Mouse (Mus musculus) intestine, postnatal 0 days (tissue): ENCODE data around the gene Ubap2l. TPM values are rescaled to one million over a fixed set of nuclear protein-coding genes. Genes with fewer than 3 reads are reported as not detected.

Experiments
- ATAC-seq: fragments of 200-750 bp; cut with Nextera tagmentation; 2 replicates; pipeline ENCODE4 v1.8.0; 2017; ENCODE audit warnings: mild to moderate bottlenecking, moderate TSS enrichment, moderate library complexity
- H3K27ac ChIP-seq: fragments of 300-500 bp; sonication (generic); 2 replicates; pipeline ENCODE4 v1.5.1; 2014; ENCODE audit warnings: mild to moderate bottlenecking, low read depth, low read length, moderate library complexity
- H3K27me3 ChIP-seq: fragments of 300-500 bp; sonication (generic); replicated peaks from 2 replicates; pipeline ENCODE4 v1.6.1; 2014; ENCODE audit warnings: low read length, mixed read lengths; ENCODE audit not compliant: control insufficient read depth, insufficient read depth
- H3K36me3 ChIP-seq: fragments of 300-500 bp; sonication (generic); 2 replicates; pipeline ENCODE4 v1.6.1; 2014; ENCODE audit warnings: mild to moderate bottlenecking, moderate library complexity; ENCODE audit not compliant: control insufficient read depth, insufficient read depth
- H3K4me1 ChIP-seq: fragments of 300-500 bp; sonication (generic); replicated peaks from 2 replicates; pipeline ENCODE4 v1.6.1; 2014; ENCODE audit warnings: antibody characterized with exemption, low read length, mixed read lengths; ENCODE audit not compliant: control insufficient read depth, insufficient read depth
- H3K4me2 ChIP-seq: fragments of 300-500 bp; sonication (generic); replicated peaks from 2 replicates; pipeline ENCODE4 v1.6.1; 2014; ENCODE audit warnings: low read depth, mild to moderate bottlenecking, moderate library complexity
- H3K4me3 ChIP-seq: fragments of 300-500 bp; sonication (generic); 2 replicates; pipeline ENCODE4 v1.5.1; 2014; ENCODE audit warnings: low read depth, low read length
- H3K9ac ChIP-seq: fragments of 300-500 bp; sonication (generic); 2 replicates; pipeline ENCODE4 v1.6.1; 2014; ENCODE audit warnings: mild to moderate bottlenecking, low read depth, low read length
- H3K9me3 ChIP-seq: fragments of 300-500 bp; sonication (generic); 2 replicates; pipeline ENCODE4 v1.6.1; 2016; ENCODE audit warnings: mixed run types; ENCODE audit not compliant: control insufficient read depth
- CTCF ChIP-seq: sonication (generic); IDR thresholded peaks from 2 replicates; pipeline ENCODE4 v1.5.1; 2016; ENCODE audit warnings: low read depth, mild to moderate bottlenecking, control low read depth, antibody characterized with exemption, moderate library complexity
- WGBS: fragments of 180-500 bp; shearing (Covaris S2); extraction: QIAGEN DNeasy Blood & Tissue Kit; methylation state at CpG from one replicate; pipeline ENCODE4 v1.1.7; 2014; 5-methylcytosine and 5-hydroxymethylcytosine counted together
- polyA plus RNA-seq: library from polyadenylated mRNA; unstranded; fragments of >200 nt; fragmentation: Nextera tagmentation; extraction: Ambion mirVana; gene quantifications from 2 replicates; pipeline ENCODE4 v1.2.1, GENCODE M21; 2015

Ubap2l gene
- 112 and 117 TPM in 2 replicates for polyA plus RNA-seq

DNA sequence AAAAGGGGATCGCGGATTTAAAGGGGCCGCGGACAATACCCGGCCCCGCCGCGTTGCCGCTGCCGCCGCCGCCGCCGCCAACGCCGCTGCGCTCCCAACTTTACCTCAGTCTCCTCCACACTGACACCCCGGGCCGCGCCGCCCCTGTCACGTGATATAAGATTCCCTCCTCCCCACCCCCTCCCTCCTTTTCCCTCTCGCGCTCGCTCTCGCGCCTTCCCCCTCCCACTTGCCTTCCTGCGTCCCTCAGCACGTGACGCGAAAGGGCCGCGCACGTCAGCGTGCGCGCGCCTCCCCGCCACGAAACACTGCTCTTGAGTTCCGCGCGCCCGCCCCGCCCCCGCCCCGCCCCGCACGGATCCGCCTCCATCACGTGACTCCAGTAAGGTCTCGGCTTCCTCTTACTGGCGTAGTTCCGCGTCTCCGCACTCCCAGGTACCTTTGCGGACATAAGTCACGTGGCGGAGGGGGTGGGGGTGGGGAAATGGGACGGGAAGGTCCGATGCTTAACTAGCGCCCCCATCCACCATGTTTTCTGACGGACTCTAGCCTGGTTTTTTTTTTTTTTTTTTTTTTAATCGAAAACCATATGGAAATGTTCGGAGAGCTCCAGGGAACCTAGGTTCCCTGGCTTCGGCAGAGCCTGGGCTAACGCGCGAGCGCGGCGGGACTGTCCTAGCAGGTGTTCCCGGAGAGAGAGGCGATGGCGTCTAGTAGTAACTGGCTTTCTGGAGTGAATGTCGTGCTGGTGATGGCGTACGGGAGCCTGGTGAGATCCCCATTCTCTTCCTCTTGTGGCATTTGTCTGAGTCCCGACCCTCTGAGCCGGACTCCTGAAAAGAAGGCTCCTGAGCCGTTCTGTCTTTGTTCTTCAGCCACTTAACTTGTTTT is at the start of gene Ubap2l:
Gene Ubap2l, minus strand, starts transcription at position 278 of the 891 bp plus-strand sequence.
- TF ChIP-seq CTCF = peak; percentile 50
- H3K27me3 ChIP-seq = no peaks in the 10 kb centered on the region
- H3K9ac ChIP-seq = peak within 1 kb of the TSS; percentile 97
- peak within 1 kb of the TSS; percentile 92 for H3K27ac ChIP-seq
- no peaks in the 10 kb centered on the region for H3K9me3 ChIP-seq
- peak within 1 kb of the TSS; percentile 90 for H3K4me3 ChIP-seq
- H3K36me3 ChIP-seq = peaks cover 21% of the 10 kb centered on the region
- H3K4me1 ChIP-seq = 0 out of 2 replicates have a peak, but pooled peaks cover 2% of the 10 kb centered on the region
- peak within 1 kb of the TSS; percentile 79 for H3K4me2 ChIP-seq
- ATAC-seq = peak; percentile 97
- under 1% methylated on average over 71 of the region's 81 CpGs for WGBS

DNA sequence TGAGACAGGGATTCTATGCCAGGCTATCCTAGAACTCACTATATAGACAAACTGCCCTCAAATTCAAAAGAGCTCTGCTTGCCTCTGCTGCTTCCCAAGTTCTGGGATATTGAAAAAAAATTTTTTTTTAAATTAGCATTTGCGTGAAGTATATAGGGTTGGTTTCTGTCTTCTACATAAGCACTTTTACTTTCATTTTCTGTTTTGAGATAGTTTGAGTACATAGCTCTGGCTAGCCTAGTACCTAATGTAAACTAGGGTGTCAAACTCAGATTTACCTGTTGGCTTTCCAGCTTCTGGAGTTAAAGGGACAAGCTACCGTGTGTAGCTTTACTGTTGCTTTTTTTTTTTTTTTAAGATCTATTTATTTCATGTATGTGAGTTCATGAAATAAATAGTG is 49.2 kb upstream of the Ubap2l start:
- H3K36me3 ChIP-seq = peaks cover 29% of the 10 kb centered on the region
- H3K4me2 ChIP-seq = no peak overlapping the region
- H3K4me3 ChIP-seq = no peak overlapping the region
- H3K27me3 ChIP-seq = no peaks in the 10 kb centered on the region
- H3K27ac ChIP-seq = no peak overlapping the region
- no peak for TF ChIP-seq CTCF
- 0 out of 2 replicates have a peak, but pooled peaks have one; percentile 32 for ATAC-seq
- H3K4me1 ChIP-seq = no peaks in the 10 kb centered on the region
- 75% methylated on average over 2 of the region's 2 CpGs for WGBS
- no peaks in the 10 kb centered on the region for H3K9me3 ChIP-seq
- no peak overlapping the region for H3K9ac ChIP-seq

GRCm38 (mm10) chr3:90101010-90101409 is 48.6 kb upstream of the Ubap2l start:
- Histone ChIP-seq H3K36me3 (peaks cover 33% of the 10 kb centered on the region), H3K9me3 (no peaks in the 10 kb centered on the region), H3K27me3 (no peaks in the 10 kb centered on the region), H3K4me3 (no peak overlapping the region), H3K27ac (no peak overlapping the region), H3K4me2 (no peak overlapping the region), H3K4me1 (no peaks in the 10 kb centered on the region), H3K9ac (no peak overlapping the region)
- TF ChIP-seq CTCF = no peak
- 90% methylated on average over 3 of the region's 3 CpGs for WGBS
- ATAC-seq = no peak

- no peaks in the 10 kb centered on the region for H3K9me3 ChIP-seq
- no peak overlapping the region for H3K4me2 ChIP-seq
- H3K9ac ChIP-seq = no peak overlapping the region
- no peaks in the 10 kb centered on the region for H3K27me3 ChIP-seq
- 87% methylated on average over 5 of the region's 5 CpGs for whole genome bisulfite sequencing
- H3K36me3 ChIP-seq = peaks cover 51% of the 10 kb centered on the region
- no peak for TF ChIP-seq CTCF
- no peak overlapping the region for H3K4me3 ChIP-seq
- H3K27ac ChIP-seq = no peak overlapping the region
- no peak for ATAC-seq
- no peaks in the 10 kb centered on the region for H3K4me1 ChIP-seq
These were observed 45.5 kb upstream of the Ubap2l start for GRCm38 (mm10) chr3:90097928-90098327.

- no peak overlapping the region for H3K4me2 ChIP-seq
- H3K27ac ChIP-seq = no peak overlapping the region
- TF ChIP-seq CTCF = no peak
- H3K9ac ChIP-seq = no peak overlapping the region
- peaks cover 77% of the 10 kb centered on the region for H3K36me3 ChIP-seq
- no peak for ATAC-seq
- H3K4me3 ChIP-seq = no peak overlapping the region
- H3K4me1 ChIP-seq = no peaks in the 10 kb centered on the region
- no peaks in the 10 kb centered on the region for H3K9me3 ChIP-seq
- no peaks in the 10 kb centered on the region for H3K27me3 ChIP-seq
- 89% methylated on average over 3 of the region's 3 CpGs for WGBS
These were observed 42.0 kb upstream of the Ubap2l start for GRCm38 (mm10) chr3:90094453-90094852.

GRCm38 (mm10) chr3:90090892-90091291 is 38.5 kb upstream of the Ubap2l start:
- Histone ChIP-seq H3K4me2 (no peak overlapping the region), H3K36me3 (peaks cover 88% of the 10 kb centered on the region), H3K4me1 (no peaks in the 10 kb centered on the region), H3K27ac (no peak overlapping the region), H3K9ac (no peak overlapping the region), H3K27me3 (no peaks in the 10 kb centered on the region), H3K4me3 (no peak overlapping the region), H3K9me3 (no peaks in the 10 kb centered on the region)
- 40% methylated on average over 6 of the region's 6 CpGs for WGBS
- ATAC-seq = no peak
- no peak for TF ChIP-seq CTCF
